Mouse (Mus musculus): ENCODE measurements around the gene Dnaaf3.

Gene Dnaaf3

GRCm38 (mm10) chr7:4500892-4501471 lies 31.3 kb downstream of the Dnaaf3 start:
- in situ Hi-C loops (cut with MboI, MseI), result no loop called here

- in situ Hi-C loops (cut with MboI, MseI), result no loop called here
These were observed 33.2 kb downstream of the Dnaaf3 start for GRCm38 (mm10) chr7:4499034-4499433.

GRCm38 (mm10) chr7:4498251-4498650 lies 34.0 kb downstream of the Dnaaf3 start:
- in situ Hi-C loops (cut with MboI, MseI), result no loop called here

GRCm38 (mm10) chr7:4497271-4497903 lies 34.9 kb downstream of the Dnaaf3 start:
- in situ Hi-C loops (cut with MboI, MseI), result no loop called here

- in situ Hi-C loops (cut with MboI, MseI), result no loop called here
These were observed 35.8 kb downstream of the Dnaaf3 start for GRCm38 (mm10) chr7:4496468-4496867.

GRCm38 (mm10) chr7:4493991-4494390 lies 38.3 kb downstream of the Dnaaf3 start:
- in situ Hi-C loops (cut with MboI, MseI), result no loop called here

GRCm38 (mm10) chr7:4492284-4493224 lies 39.7 kb downstream of the Dnaaf3 start:
- in situ Hi-C loops (cut with MboI, MseI), result no loop called here

GRCm38 (mm10) chr7:4491308-4491707 lies 40.9 kb downstream of the Dnaaf3 start:
- in situ Hi-C loops (cut with MboI, MseI), result no loop called here

GRCm38 (mm10) chr7:4482281-4482680 lies 50.0 kb downstream of the Dnaaf3 start:
- in situ Hi-C loops (cut with MboI, MseI), result no loop called here

- in situ Hi-C loops (cut with MboI, MseI), result no loop called here
These were observed 52.6 kb downstream of the Dnaaf3 start for GRCm38 (mm10) chr7:4479674-4480073.

- in situ Hi-C loops (cut with MboI, MseI), result no loop called here
These were observed 53.4 kb downstream of the Dnaaf3 start for GRCm38 (mm10) chr7:4478796-4479291.

- in situ Hi-C loops (cut with MboI, MseI), result no loop called here
These were observed 54.0 kb downstream of the Dnaaf3 start for GRCm38 (mm10) chr7:4478021-4478795.

- in situ Hi-C loops (cut with MboI, MseI), result no loop called here
These were observed 58.3 kb downstream of the Dnaaf3 start for GRCm38 (mm10) chr7:4473940-4474339.
